Mouse (Mus musculus): ENCODE data around the gene Nfatc4.

The Nfatc4 gene

DNA sequence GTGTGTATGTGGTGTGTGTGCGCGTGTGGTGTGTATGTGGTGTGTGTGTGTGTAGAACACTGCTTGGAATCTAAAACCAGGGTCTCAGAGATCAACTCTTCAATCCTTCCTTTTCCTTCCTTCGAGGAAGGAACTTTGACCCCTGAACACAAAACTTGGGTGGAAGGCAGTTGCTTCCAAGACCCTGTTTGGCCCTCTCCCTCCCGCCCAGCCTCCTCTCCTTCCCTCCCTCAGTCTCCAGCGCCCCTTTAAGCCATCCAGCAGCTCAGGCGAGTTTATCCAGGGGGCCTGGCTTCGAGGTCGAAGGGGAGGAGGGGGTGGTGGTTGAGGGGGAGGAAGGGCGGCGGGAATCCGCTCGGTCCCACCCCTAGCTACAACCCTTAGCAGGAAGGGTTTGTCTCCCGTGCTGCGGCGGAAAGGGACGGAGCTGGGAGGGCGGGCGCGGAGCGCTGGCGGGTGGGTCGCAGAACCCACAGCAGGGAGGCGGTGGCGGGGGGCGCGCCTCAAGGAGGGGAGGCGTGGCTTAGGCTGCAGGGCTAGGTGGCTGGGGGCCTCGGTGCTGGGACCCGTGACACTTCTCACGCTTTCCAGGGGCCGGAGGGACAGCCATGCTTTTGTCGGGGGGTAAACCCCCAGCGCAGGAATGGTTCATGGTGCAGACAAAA lies 30.8 kb downstream of the Nfatc4 start, which contains the start of gene Nynrin:
Nynrin (plus strand) TSS at position 390 of the 665 bp plus-strand sequence.
- peak; percentile 46 for DNase-seq (ENCODE audit: low read depth)

DNA sequence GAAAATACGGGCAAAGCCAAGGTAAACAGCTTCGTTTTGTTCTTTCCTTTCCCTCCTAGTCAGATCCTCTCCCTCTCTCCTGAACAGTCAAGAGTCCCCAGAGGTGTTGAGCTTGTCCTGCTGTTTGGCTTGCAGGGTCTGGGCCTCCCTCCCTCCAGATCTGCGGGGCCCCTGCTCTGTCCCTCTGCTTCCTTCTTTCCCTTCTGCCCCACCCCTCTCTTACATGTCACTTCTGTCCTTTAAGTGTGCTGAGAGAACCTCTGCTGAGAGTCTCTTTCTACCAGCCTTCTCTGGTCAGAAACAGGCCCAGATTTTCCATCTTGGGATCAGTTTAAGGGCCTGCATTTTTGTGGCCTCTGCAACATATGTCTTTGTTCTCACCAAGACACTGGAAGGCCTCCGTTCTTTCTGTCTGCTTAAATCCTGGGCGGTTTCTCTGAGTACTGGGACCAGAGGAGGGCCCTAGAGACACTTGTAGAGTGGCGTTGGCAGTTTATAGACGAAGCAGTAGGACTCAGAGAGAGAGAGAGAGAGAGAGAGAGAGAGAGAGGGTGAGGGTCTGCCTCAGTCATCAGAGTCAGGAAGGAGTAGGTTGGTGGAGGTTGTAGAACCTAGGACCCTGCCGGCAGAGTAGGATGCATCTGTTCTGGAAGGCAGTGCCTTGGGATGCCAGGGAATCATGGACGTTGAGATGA lies 31.6 kb downstream of the Nfatc4 start:
- no peak for DNase-seq (ENCODE audit: low read depth)

DNA sequence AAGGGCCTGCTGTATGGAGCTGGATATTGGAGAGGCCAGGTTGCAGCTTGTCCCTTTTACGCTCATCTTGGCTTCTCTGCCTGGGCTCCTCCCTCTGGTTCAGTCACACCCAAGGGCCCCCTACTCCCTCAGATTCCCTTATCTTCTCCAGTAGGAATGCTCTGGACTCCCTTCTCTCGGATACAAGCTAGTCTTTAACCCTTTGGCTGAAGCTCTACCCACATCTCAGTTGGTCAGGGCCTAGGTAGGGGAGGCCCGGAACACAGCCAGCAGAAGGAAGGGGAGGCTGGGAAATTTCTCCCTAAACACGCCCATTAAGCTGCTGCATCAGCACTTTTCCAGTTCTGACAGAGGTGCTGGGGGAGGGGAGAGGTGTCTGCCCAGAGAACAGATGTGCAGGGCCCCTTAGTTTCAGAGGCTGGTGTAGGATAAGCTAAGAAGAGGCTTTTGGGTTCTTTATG lies 32.2 kb downstream of the Nfatc4 start:
- DNase-seq (ENCODE audit: low read depth) = no peak

DNA sequence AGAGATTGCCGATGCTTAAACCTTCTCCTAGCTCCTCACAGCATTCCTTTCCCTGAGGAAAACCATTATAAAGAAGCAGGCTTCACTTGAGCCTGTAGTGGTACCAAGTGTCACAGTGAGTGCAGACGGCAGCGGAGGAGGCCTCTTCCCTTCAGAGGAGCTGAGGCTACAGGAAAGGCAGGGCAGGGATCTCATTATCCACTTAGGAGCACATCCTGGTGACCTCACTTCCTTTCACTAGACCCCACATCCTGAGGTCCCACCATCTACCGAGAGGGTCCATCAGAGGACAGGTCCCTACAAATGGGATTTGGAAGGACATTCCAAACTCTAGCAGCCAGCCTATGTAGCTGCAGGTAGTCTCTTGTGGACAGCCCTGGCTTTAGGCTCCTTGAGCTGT lies 34.6 kb downstream of the Nfatc4 start:
- no peak for DNase-seq (ENCODE audit: low read depth)

DNA sequence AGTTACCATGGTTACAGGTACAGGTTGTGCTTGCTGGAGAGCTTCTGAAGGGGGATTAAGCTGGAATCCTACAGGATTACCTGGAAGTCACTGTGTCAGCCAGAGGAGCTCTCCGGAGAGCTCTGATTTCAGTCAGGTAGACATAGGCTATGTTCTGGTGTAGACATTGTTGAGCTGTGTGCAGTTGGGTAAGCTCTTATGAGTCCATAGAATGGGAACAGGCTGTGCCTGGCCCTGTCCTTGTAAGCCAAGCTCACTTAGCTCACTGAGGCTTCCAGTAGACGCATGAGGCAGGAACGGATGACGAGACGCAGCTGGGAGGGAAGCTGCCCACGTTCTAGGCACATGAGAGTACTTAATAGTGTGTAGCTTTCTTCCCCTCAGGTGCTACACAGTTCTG lies 39.2 kb downstream of the Nfatc4 start:
- no peak for DNase-seq (ENCODE audit: low read depth)

DNA sequence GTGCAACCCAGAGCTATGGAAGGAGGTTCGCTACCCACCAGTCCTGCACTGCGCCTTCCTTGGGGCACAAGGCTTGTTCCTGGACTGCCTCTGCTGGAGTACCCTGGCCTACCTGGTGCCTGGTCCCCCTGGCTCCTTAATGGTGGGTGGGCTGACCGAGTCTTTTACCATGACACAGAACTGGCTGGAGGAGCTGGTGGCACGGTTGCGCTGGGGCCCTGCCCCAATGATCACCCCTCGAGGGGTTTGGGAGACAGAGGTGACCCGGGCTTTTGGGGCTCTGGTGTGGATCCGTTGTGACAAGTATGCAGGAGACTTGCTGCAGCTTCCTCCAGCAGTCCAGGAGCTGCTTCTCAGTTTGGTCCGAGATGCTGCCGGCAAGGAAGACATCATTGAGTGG lies 40.0 kb downstream of the Nfatc4 start:
- DNase-seq (ENCODE audit: low read depth) = no peak

DNA sequence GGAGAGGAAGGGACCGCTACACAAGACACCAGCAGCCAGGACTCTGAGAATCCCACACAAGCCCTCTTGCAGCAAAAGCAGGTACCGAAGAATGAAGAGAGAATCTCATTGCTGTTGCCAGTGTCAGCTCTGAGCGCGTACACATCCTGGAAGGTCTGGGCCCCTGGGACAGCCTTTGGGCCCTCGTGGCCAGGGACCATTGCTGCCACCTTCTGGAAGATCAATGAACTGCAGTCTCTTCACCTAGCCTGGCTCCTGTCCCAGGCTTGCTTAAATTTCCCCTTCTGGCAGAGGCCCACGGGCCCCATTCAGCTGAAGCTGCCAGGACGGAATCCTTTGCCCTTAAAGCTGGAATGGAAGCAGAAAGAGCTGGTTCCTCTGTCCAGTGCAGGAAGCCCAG lies 40.8 kb downstream of the Nfatc4 start:
- peak; percentile 67 for DNase-seq (ENCODE audit: low read depth)

DNA sequence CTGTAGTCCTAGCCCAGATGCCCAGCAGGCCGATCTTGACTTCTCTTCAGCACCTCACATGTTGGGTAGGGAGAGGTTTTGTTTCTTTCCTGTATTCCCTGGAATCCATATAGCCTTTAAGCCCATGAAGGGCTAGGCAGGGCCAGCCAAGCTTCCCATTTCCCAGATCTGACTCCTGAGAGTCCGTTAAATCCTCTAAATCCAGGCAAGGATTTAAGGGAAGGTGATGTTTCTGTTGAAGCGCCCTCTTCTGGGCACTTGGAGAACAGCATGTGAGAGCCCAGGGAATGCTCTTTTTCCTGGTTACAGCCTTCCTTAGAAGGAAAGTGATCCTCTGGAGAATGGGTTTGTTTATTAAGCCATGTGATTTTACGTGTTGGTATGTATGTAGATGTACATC lies 44.0 kb downstream of the Nfatc4 start:
- DNase-seq (ENCODE audit: low read depth) = no peak

DNA sequence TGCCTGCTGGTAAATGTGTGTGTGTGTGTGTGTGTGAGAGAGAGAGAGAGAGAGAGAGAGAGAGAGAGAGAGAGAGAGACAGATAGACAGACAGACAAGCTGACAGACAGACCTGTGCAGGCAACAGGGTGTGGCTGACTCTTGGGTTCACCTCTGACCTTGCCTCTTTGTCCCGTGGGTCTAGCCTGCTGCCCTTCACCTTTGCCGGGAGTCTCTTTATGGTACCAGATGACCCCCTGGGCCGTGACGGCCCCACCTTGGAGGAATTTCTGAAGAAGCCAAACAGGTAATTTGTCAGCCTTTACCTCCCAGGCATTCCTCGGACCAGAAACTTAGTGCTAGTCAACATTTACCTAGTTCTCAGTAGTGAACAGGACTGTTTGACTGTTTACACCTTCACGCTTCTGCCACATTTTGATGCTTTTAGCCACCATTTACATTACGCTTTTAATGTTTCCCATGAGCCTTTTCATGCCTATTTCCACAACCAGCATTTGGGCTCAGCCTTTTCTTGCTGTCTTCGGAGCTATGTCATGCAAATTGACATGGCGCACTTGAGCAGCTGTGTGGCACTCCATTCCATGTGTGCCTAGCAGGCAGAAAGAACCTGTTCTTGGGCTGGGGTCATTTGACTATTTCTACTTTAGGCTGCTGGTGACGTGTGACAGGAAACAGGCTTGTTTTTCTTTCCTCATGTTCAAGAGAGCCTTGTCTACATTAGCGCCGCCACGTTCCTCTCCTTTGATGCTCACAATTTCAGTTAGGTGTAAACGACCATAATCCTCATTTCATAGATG lies 45.5 kb downstream of the Nfatc4 start:
- no peak for DNase-seq (ENCODE audit: low read depth)

DNA sequence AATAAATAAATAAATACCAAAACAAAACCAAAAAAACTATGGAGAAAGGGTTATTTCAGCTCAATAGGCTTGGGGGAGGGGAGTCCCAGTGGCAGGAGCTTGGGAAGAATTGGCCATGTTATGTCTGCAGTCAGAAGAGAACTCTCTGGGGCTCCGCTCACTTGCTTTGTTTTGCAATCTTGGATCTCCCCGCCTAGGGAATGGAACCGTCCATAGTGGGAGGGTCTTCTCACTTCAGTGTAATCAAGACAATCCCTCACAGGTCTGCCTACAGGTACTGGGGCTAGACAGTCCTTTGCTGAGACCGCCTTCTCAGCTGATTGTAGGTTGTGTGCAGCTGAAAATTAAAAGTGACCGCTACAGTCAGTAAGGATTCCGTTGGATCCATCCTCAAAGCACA lies 46.6 kb downstream of the Nfatc4 start:
- no peak for DNase-seq (ENCODE audit: low read depth)

DNA sequence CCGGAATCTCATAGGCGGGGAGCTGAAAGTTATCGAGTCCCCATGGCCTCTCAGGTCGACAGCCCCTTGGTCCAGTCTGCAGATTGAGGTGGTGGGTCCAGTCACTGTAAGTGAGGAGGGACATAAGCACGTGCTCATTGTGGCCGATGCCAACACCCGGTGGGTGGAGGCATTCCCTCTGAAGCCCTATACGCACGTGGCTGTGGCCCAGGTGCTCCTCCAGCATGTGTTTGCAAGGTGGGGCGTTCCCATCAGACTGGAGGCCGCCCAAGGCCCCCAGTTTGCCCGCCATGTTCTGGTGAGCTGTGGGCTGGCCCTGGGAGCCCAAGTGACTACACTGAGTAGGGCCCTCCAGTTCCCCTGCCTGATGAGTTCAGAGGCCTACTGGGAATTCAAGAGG lies 49.1 kb downstream of the Nfatc4 start:
- no peak for DNase-seq (ENCODE audit: low read depth)

DNA sequence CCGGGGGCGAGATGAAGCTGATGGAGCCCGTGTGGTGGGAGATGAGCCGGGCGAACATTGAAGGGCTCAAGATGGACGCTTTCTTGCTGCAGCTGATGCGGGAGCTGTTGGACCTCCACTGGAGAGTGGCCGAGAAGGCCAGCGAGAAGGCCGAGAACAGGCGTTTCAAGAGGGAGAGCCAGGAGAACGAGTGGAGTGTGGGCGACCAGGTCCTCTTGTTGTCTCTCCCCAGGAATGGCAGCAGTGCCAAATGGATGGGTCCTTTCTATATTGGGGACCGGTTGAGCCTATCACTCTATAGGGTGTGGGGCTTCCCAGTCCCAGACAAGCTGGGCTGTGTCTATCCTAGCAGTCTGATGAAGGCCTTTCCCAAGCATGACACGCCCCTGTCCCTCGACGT lies 49.6 kb downstream of the Nfatc4 start:
- no peak for DNase-seq (ENCODE audit: low read depth)

DNA sequence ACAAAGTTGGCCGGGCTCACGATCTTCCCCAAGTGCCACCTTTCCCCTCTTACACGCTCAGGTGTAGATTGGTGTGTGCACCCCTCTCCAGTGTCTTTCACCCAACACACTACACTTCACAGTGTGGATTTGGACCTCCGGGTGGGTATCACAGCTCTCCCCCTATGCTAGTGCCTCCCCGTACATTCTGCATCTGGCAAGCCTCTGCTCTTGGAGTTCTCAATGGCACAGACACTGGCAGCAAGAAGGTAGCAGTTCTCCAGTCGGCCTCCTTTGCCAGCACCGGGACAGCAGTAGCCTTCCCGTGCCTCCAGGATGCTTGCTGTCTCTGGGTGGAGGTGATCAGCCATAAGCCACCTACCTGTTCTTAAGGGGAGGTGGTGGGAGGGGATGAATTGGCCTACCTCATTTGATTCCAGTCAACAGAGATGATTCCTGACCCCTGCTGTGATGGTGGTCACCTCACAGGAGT lies 50.3 kb downstream of the Nfatc4 start:
- no peak for DNase-seq (ENCODE audit: low read depth)

DNA sequence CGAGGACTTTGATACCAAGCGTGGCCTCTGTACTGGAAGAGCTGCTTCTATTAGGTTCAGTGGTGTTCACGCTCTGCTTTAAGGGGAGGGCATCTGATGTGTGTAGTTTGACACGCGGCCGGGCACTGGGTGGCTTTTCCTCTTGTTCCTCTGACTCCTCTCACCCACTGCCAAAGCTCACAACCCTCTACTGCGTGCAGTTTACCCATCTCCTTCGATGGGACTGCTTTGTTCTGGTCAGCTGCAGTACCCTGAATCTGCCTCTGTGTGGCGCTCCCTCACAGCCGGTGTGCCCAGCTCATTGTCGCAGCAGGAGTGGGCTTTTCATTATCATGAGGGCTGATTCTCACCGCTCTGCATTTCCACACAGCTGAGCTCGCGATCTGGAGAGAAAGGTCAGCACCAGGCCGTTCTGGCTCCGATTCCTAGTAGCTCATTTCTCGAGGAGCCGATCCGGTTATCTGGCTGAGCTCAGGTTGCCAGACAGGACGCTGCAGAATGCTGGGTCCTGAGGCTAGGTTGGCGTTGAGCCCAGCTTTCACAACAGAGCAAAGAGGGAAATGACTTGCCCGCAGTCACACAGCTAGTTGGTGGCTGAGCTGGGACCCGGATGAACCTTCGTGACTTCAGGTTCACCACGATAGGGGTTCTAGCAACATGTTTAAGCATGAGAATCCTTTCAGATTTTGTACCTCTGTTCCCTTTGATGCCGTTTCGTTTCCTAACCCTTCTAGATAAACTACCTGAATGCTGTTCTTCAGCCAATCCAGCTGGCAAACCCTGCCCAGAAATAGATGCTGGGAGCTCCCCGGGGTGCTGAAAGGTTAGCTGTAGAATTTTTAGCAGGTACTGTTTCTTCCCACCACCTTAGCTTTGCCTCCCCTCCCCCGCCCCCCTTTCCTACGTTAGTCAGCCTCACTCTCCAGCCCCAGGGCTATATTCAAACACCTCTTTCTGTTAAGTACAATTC lies 51.1 kb downstream of the Nfatc4 start:
- peak; percentile 62 for DNase-seq (ENCODE audit: low read depth)

DNA sequence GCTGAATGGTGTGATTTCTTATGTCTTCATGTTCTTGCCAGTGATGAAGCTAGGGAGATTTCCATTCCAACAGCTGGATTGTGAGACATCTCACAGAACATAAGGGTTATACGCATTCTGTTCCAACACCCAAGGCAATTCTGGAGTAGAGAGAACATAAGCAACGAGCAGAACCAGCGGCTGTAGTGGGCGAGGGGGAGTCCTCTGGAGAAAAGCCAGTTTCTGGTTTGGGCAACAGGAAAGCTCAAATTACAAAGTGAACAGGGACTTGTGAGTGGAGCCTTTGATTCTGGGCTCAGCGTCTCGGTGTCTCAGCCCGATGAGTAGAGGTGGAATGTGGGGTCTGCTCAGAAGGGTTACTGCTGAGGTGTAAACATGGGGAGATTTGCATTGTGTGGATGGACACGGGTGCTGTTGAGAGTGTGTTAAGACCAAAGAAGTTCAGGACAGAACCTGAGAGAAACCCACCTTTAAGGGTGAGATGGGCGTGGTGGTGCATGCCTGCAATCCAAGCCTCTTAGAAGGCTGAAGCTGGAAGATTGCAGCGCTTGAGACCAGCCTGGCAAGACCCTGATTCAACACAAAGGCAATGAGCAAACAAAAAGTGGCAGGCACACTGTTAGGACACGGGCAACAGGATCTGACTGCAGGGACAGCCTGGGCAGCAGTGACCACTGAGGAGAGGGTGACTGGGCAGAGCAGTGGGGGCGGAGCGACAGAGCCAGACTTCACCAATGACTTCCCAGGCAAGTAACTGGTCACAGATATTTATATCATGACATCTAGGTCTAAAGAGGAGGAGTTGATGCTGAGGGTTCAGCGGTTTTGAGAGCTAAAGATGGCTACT lies 54.7 kb downstream of the Nfatc4 start:
- DNase-seq (ENCODE audit: low read depth) = no peak

DNA sequence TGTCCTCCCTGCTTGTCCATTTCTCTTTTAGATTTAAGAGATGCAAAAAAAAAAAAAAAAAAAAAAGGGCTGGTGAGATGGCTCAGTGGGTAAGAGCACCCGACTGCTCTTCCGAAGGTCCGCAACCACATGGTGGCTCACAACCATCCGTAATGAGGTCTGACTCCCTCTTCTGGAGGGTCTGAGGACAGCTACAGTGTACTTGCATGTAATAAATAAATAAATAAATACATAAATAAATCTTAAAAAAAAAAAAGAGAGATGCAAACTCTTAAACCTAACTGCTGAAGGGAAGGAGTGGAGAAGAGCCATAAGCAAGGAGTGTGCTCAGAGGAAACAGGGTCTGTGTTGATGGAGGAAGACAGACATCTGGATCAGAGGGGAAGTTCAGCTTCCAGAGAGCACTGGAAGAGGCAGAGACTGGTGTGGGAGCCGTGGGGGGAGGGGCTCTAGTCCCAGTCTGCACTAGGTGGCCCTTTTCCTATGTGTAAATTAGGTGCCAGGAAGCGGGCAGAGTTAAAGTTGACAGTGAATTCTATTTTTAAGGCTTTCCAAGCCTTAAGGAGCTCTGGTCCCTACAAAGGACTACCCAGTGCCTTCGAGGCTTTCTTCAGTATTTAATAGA lies 55.5 kb downstream of the Nfatc4 start:
- DNase-seq (ENCODE audit: low read depth) = no peak

DNA sequence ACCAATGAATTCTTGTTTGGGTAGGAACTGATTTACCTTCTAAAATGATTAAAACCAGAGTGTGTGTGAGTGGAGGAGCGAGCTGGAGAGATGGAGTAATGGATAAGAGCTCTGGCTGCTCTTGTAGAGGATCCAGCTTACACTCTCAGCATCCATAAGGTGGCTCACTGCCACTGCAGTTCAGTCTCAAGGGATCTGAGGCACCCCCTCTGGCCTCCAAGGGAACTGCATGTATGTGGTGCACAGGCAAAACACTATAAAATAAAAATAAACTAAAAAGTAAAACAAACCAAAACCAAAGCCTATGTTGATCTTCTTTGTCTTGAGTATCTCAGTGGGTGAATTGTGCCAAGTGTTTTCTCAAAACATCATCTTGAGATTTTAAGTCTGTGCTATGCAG lies 56.7 kb downstream of the Nfatc4 start:
- peak; percentile 71 for DNase-seq (ENCODE audit: low read depth)

DNA sequence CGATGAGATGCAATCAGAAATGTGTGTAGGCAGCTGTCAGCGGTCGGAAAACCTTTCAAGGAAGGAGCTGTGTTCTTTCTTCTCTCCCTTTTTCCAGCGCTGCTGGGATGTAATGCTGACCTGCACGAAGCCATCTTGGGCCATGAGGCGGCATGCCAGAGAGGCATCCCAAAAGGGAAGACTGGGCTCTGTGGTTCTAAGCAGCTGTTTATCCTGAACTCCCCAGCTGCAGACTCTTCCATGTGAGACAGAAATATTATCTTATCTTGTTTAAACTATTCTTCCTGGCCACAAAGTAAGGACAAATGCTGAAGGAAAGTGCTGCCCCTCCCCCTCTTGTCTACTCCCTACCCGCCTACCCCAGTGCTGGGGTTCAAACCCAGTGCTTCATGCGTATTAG lies 58.0 kb downstream of the Nfatc4 start:
- DNase-seq (ENCODE audit: low read depth) = no peak

DNA sequence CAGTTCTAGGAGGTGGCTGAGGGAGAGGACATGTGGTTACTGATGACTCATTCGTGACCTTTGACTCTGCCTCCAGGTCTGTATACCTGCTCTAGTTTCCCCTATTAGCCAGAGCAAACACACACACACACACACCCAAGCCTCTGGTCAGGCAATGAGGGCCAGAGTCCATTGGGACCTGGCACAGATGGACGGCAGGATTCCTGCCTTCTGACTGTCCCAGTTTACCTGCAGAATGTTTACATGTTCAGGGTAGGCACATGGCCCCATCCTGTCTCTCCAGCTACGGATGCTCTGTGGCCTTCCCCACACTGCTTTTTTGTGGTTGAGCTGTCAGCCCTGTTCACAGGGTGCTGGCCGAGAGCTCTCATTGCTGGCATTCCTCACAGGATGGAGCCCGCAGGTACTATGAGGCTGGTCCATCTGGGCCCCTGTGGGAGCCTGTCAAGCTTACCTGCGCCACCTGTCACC lies 59.3 kb downstream of the Nfatc4 start:
- no peak for DNase-seq (ENCODE audit: low read depth)

DNA sequence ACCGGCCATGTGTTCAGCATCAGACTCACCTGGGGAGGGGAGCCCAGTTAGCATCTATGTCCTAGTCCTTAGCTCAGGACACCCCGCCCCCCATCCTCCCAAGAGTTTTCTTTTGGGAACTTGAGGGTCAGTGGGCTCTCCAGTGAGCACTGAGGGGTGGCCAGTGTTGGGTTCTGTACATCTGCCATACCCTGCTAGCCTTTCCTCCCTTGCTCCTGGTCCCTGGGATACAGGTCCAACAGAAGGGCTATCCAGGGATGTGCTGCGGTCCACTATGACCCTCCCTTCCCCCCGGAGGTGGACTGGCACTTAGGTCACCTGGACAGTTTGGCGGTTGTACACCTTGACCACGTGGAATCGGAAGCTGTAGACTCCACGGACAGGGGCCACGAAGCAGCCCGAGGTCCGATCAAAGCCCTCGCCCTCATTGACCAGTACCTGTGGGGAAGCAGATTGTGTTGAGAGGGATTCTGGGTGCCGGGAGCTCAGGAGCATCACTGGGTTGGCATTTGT lies 60.3 kb downstream of the Nfatc4 start:
- DNase-seq (ENCODE audit: low read depth) = no peak

Measured in c-Kit-positive CD71-negative TER-119-negative erythroid progenitor cells, embryonic 14.5 days (primary cell).